Mouse (Mus musculus) natural killer cell, adult 2 months (primary cell): ENCODE measurements around the gene Grm8.

Experiments used
- DNase-seq, 2 experiments: peaks; one replicate each; pipeline ENCODE4 v3.0.0; 2022; ENCODE audit warnings: low spot score in 2 of 2

The Grm8 gene

GRCm38 (mm10) chr6:27645054-27645453 is 489.9 kb downstream of the Grm8 start:
- DNase-seq = no peak

- no peak for DNase-seq
These were observed 499.1 kb downstream of the Grm8 start for GRCm38 (mm10) chr6:27635898-27636297.

- DNase-seq = no peak
These were observed 517.5 kb downstream of the Grm8 start for GRCm38 (mm10) chr6:27617472-27617871.

GRCm38 (mm10) chr6:27580485-27580884 is 554.5 kb downstream of the Grm8 start:
- no peak for DNase-seq

- DNase-seq = no peak
These were observed 589.5 kb downstream of the Grm8 start for GRCm38 (mm10) chr6:27545516-27545915.

- DNase-seq = no peak
These were observed 617.4 kb downstream of the Grm8 start for GRCm38 (mm10) chr6:27517620-27518019.

- DNase-seq = no peak
These were observed 674.0 kb downstream of the Grm8 start for GRCm38 (mm10) chr6:27460998-27461397.

GRCm38 (mm10) chr6:27408473-27408872 is 726.5 kb downstream of the Grm8 start:
- no peak for DNase-seq

- no peak for DNase-seq
These were observed 762.6 kb downstream of the Grm8 start for GRCm38 (mm10) chr6:27372416-27372815.

- no peak for DNase-seq
These were observed 763.9 kb downstream of the Grm8 start for GRCm38 (mm10) chr6:27371095-27371494.

GRCm38 (mm10) chr6:27363775-27364174 is 771.2 kb downstream of the Grm8 start:
- DNase-seq = no peak

GRCm38 (mm10) chr6:27360440-27360839 is 774.5 kb downstream of the Grm8 start:
- no peak for DNase-seq

GRCm38 (mm10) chr6:27351147-27351546 is 783.8 kb downstream of the Grm8 start:
- DNase-seq = no peak

- DNase-seq = no peak
These were observed 786.7 kb downstream of the Grm8 start for GRCm38 (mm10) chr6:27348272-27348671.

GRCm38 (mm10) chr6:27346311-27346710 is 788.7 kb downstream of the Grm8 start:
- DNase-seq = no peak

GRCm38 (mm10) chr6:27340131-27340530 is 794.8 kb downstream of the Grm8 start:
- DNase-seq = no peak

- DNase-seq = no peak
These were observed 816.4 kb downstream of the Grm8 start for GRCm38 (mm10) chr6:27318575-27318974.

GRCm38 (mm10) chr6:27317422-27317821 is 817.6 kb downstream of the Grm8 start:
- DNase-seq = no peak

- DNase-seq = no peak
These were observed 819.0 kb downstream of the Grm8 start for GRCm38 (mm10) chr6:27316018-27316417.

- no peak for DNase-seq
These were observed 820.5 kb downstream of the Grm8 start for GRCm38 (mm10) chr6:27314273-27315009.

GRCm38 (mm10) chr6:27310401-27310800 is 824.6 kb downstream of the Grm8 start:
- no peak for DNase-seq

- no peak for DNase-seq
These were observed 829.6 kb downstream of the Grm8 start for GRCm38 (mm10) chr6:27305351-27305750.

GRCm38 (mm10) chr6:27264972-27265371 is 870.0 kb downstream of the Grm8 start:
- no peak for DNase-seq

GRCm38 (mm10) chr6:27262611-27263010 is 872.4 kb downstream of the Grm8 start:
- DNase-seq = no peak
